Mouse (Mus musculus): Measurements from ENCODE around the gene Arrdc5. TPM values are rescaled to one million over a fixed set of nuclear protein-coding genes. Genes with fewer than 3 reads are reported as not detected.

Gene Arrdc5
- total and polyA plus RNA-seq, 3 experiments, result not detected

DNA sequence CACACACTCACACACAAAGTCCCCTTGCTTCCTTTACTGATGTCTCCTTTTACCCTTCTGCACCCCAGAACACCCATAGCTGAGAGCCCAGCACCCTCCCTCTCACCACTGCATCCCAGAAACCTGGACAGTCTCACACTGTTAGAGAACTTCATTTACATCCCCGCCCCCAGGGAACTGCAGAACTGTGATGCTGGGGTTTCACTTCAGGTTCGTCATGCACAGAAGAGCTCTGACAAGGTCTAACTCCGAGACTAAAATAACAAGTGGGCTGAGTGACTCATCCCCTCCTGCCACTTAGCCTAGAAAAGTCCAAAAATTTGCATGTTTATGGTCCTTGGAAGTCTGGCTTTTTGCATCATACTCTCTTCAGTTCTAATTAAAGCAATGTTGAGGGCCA lies 33.8 kb downstream of the Arrdc5 start (continued):
- TF ChIP-seq HCFC1 (IDR thresholded peaks at IDR 0.05; ENCODE audit: low read depth, low read length) (peak; percentile 30; the same call in 1 of the 2 replicates), BHLHE40 (IDR thresholded peaks at IDR 0.05; ENCODE audit: low read depth, low read length) (peak; percentile 92), ELF1 (IDR thresholded peaks at IDR 0.05; ENCODE audit: low read depth, low read length) (no peak; the same call in 1 of the 2 replicates), USF2 (conservative IDR thresholded peaks at IDR 0.05; ENCODE audit: low read depth, low read length) (no peak), NRF1 (IDR thresholded peaks at IDR 0.05; ENCODE audit: low read depth, low read length) (no peak), RCOR1 (conservative IDR thresholded peaks at IDR 0.05; ENCODE audit: low read depth, low read length) (no peak; the same call in 1 of the 2 replicates), ZC3H11A (IDR thresholded peaks at IDR 0.05; ENCODE audit: low read depth, low read length) (no peak), TBP (conservative IDR thresholded peaks at IDR 0.05; ENCODE audit: low read depth, low read length) (0 out of 2 replicates have a peak, but pooled peaks have one; percentile 44), MAZ (IDR thresholded peaks at IDR 0.05; ENCODE audit: low read depth, low read length) (peak; percentile 85; the same call in 1 of the 2 replicates), IRF4 (IDR thresholded peaks at IDR 0.05; ENCODE audit: low read depth, low read length) (peak; percentile 98), PAX5 (IDR thresholded peaks at IDR 0.05; ENCODE audit: low read length) (no peak), MYC (IDR thresholded peaks at IDR 0.05; ENCODE audit: low read depth, low read length) (no peak; the same call in 1 of the 2 replicates), ZNF384 (IDR thresholded peaks at IDR 0.05; ENCODE audit: low read depth, low read length) (peak; percentile 34), MAFK (IDR thresholded peaks at IDR 0.05; ENCODE audit: insufficient replicate concordance, low read length) (peak; percentile 84), GABPA (IDR thresholded peaks at IDR 0.05; ENCODE audit: insufficient replicate concordance, low read depth, low read length) (no peak), MAX (IDR thresholded peaks at IDR 0.05; ENCODE audit: low read length) (0 out of 2 replicates have a peak, but pooled peaks have one; percentile 6), NELFE (IDR thresholded peaks at IDR 0.05; ENCODE audit: low read depth, low read length) (no peak)

DNA sequence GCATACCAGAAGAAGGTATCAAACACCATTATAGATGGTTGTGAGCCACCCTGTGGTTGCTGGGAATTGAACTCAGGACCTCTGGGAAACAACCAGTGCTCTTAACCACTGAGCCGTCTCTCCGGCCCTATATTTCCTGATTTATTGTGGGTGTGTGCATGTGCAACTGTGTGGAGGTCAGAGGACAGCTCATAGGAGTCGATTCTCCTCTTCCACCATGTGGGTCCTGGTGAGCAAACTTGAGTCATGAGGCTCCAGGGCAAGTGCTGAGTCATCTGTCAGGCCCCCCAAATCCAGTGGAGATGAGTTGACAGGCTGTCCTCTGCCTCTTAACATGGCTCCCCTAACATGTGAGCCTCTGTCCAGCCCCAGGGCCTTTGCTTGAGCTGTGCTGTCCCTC lies 34.2 kb downstream of the Arrdc5 start:
- Histone ChIP-seq H3K4me1 (ENCODE audit: control insufficient read depth in 1 of 2, insufficient read depth in 2 of 2) (peaks cover 38 to 78% of the 10 kb centered on the region in 2 experiments), H3K4me3 (replicated peaks in 1 of 3; ENCODE audit: low read depth in 2 of 3, low read length in 2 of 3, poor library complexity in 1 of 3) (no peak overlapping the region), H3K9ac (ENCODE audit: insufficient read depth, low read depth) (0 out of 2 replicates have a peak overlapping the region, but pooled peaks have one; percentile 17), H3K9me3 (replicated peaks; ENCODE audit: low read length) (no peaks in the 10 kb centered on the region), H3K27ac (ENCODE audit: insufficient read depth, low read depth) (peak overlapping the region; percentile 91), H3K36me3 (replicated peaks in 1 of 2; ENCODE audit: control insufficient read depth in 1 of 2, insufficient read depth in 1 of 2, low read length in 1 of 2) (peaks cover 23 to 36% of the 10 kb centered on the region in 2 experiments), H3K4me2 (ENCODE audit: insufficient read depth, low read depth, poor library complexity, severe bottlenecking) (peak overlapping the region; percentile 4; the same call in 1 of the 2 replicates), H3K79me2 (replicated peaks; ENCODE audit: control insufficient read depth, extremely low read depth, insufficient read depth, poor library complexity, severe bottlenecking) (peaks cover 26% of the 10 kb centered on the region), H3K27me3 (replicated peaks) (no peaks in the 10 kb centered on the region)
- in situ Hi-C loops (cut with MboI; ENCODE audit: low pct_ligation_motif_present, low pct_unique_long_range_greater_than_20kb, low sequenced_read_pairs), result no loop called here
- peak; percentile 78 for DNase-seq (ENCODE audit: extremely low read depth)
- dilution Hi-C loops (cut with MboI; ENCODE audit: extremely low pct_ligation_motif_present, extremely low pct_unique_long_range_greater_than_20kb, low sequenced_read_pairs), result no loop called here
- TF ChIP-seq ZNF384 (IDR thresholded peaks at IDR 0.05; ENCODE audit: low read depth, low read length) (peak; percentile 41; the same call in 1 of the 2 replicates), KAT2A (IDR thresholded peaks at IDR 0.05; ENCODE audit: insufficient replicate concordance, low read length) (no peak), SMC3 (IDR thresholded peaks at IDR 0.05; ENCODE audit: low read depth, low read length) (no peak), RAD21 (IDR thresholded peaks at IDR 0.05; ENCODE audit: low read depth, low read length) (no peak), RCOR1 (conservative IDR thresholded peaks at IDR 0.05; ENCODE audit: low read depth, low read length) (no peak)

Measured in CH12.LX (cell line).